Mouse (Mus musculus) layer of hippocampus, adult 9-11 months (tissue): ENCODE data around the gene Asah2.
"Not testable (repeated sequence)": the region's sequence is repeated elsewhere in the genome, so short reads cannot be mapped to it uniquely, and the experiment has no call there.

Experiments
- DNase-seq: peaks from one replicate; pipeline ENCODE4 v3.0.0; 2022

Asah2 gene

GRCm38 (mm10) chr19:32102294-32102975 lies 5.6 kb downstream of the Asah2 start:
- DNase-seq: no peak

- DNase-seq: no peak
These were observed 9.4 kb downstream of the Asah2 start for GRCm38 (mm10) chr19:32098582-32098981.

GRCm38 (mm10) chr19:32092358-32092757 lies 15.7 kb downstream of the Asah2 start:
- DNase-seq: no peak

GRCm38 (mm10) chr19:32090804-32091203 lies 17.2 kb downstream of the Asah2 start:
- no peak for DNase-seq

GRCm38 (mm10) chr19:32088570-32088969 lies 19.4 kb downstream of the Asah2 start:
- no peak for DNase-seq

GRCm38 (mm10) chr19:32087736-32088470 lies 20.1 kb downstream of the Asah2 start:
- no peak for DNase-seq

GRCm38 (mm10) chr19:32084813-32085212 lies 23.2 kb downstream of the Asah2 start:
- not testable (repeated sequence) for DNase-seq

GRCm38 (mm10) chr19:32070340-32070739 lies 37.7 kb downstream of the Asah2 start:
- DNase-seq: no peak

GRCm38 (mm10) chr19:32069598-32069997 lies 38.4 kb downstream of the Asah2 start:
- no peak for DNase-seq

GRCm38 (mm10) chr19:32067669-32068068 lies 40.3 kb downstream of the Asah2 start:
- no peak for DNase-seq

GRCm38 (mm10) chr19:32061294-32061693 lies 46.7 kb downstream of the Asah2 start:
- DNase-seq: no peak

- no peak for DNase-seq
These were observed 51.8 kb downstream of the Asah2 start for GRCm38 (mm10) chr19:32056252-32056651.

GRCm38 (mm10) chr19:32055725-32056124 lies 52.3 kb downstream of the Asah2 start:
- DNase-seq: no peak

- DNase-seq: no peak
These were observed 56.8 kb downstream of the Asah2 start for GRCm38 (mm10) chr19:32051251-32051650.

- DNase-seq: no peak
These were observed 75.1 kb downstream of the Asah2 start for GRCm38 (mm10) chr19:32032881-32033280.

GRCm38 (mm10) chr19:32030430-32030829 lies 77.6 kb downstream of the Asah2 start:
- peak; percentile 38 for DNase-seq

- no peak for DNase-seq
These were observed 82.6 kb downstream of the Asah2 start for GRCm38 (mm10) chr19:32025443-32025842.

- no peak for DNase-seq
These were observed 88.3 kb downstream of the Asah2 start for GRCm38 (mm10) chr19:32019722-32020121.

GRCm38 (mm10) chr19:32018585-32018984 lies 89.4 kb downstream of the Asah2 start:
- no peak for DNase-seq

GRCm38 (mm10) chr19:32018053-32018452 lies 90.0 kb downstream of the Asah2 start:
- DNase-seq: no peak

GRCm38 (mm10) chr19:32002623-32003022 lies 105.4 kb downstream of the Asah2 start:
- peak; percentile 27 for DNase-seq

- DNase-seq: no peak
These were observed 111.1 kb downstream of the Asah2 start for GRCm38 (mm10) chr19:31996916-31997315.

- no peak for DNase-seq
These were observed 117.0 kb downstream of the Asah2 start for GRCm38 (mm10) chr19:31991057-31991456.

GRCm38 (mm10) chr19:31975882-31976281 lies 132.1 kb downstream of the Asah2 start:
- DNase-seq: no peak
